Mouse (Mus musculus): Measurements from ENCODE around the gene Txndc11. TPM values are rescaled to one million over a fixed set of nuclear protein-coding genes. Genes with fewer than 3 reads are reported as not detected.
A peak's percentile ranks its signal among the peaks of the same experiment; 100 is the strongest.

The Txndc11 gene
- polyA plus RNA-seq, 1 experiment = 13.8 TPM

GRCm38 (mm10) chr16:11066029-11066832 lies 68.2 kb downstream of the Txndc11 start, which contains the start of gene Litaf:
Gene Litaf (minus strand): TSS chr16:11066157.
- H3K27me3 ChIP-seq (ENCODE audit: control insufficient read depth, insufficient read depth, insufficient read length) = no peaks in the 10 kb centered on the region
- peak within 1 kb of the TSS; percentile 86 for H3ac ChIP-seq (ENCODE audit: control insufficient read depth, insufficient read length, low read depth)
- H3K79me3 ChIP-seq (ENCODE audit: low read depth) = peaks cover 34% of the 10 kb centered on the region
- H3K4me3 ChIP-seq (ENCODE audit: insufficient read depth, poor library complexity, severe bottlenecking) = peak within 1 kb of the TSS; percentile 66
- peaks cover 49% of the 10 kb centered on the region for H3K79me2 ChIP-seq (ENCODE audit: control insufficient read depth, insufficient read depth)
- TF ChIP-seq MAX (IDR thresholded peaks at IDR 0.05) (peak; percentile 51), MYOG (IDR thresholded peaks at IDR 0.05; ENCODE audit: control insufficient read depth, extremely low read depth, insufficient read length) (no peak), FOSL1 (IDR thresholded peaks at IDR 0.05; ENCODE audit: insufficient read depth, low read length, poor library complexity, severe bottlenecking) (no peak), USF1 (IDR thresholded peaks at IDR 0.05; ENCODE audit: low read depth) (peak; percentile 92), MYOD1 (IDR thresholded peaks at IDR 0.05; ENCODE audit: control insufficient read depth, insufficient read length, low read depth) (no peak)
- no peaks in the 10 kb centered on the region for H3K36me3 ChIP-seq (ENCODE audit: control insufficient read depth, insufficient read depth)

- TF ChIP-seq MYOG (IDR thresholded peaks at IDR 0.05; ENCODE audit: control insufficient read depth, extremely low read depth, insufficient read length) (no peak), USF1 (IDR thresholded peaks at IDR 0.05; ENCODE audit: low read depth) (no peak), MYOD1 (IDR thresholded peaks at IDR 0.05; ENCODE audit: control insufficient read depth, insufficient read length, low read depth) (no peak), FOSL1 (IDR thresholded peaks at IDR 0.05; ENCODE audit: insufficient read depth, low read length, poor library complexity, severe bottlenecking) (no peak), CEBPB (IDR thresholded peaks at IDR 0.05; ENCODE audit: low read depth) (no peak), CTCF (IDR thresholded peaks at IDR 0.05; ENCODE audit: control insufficient read depth, insufficient read depth, insufficient read length) (no peak), MAX (IDR thresholded peaks at IDR 0.05) (no peak)
- H3K79me3 ChIP-seq (ENCODE audit: low read depth) = peaks cover 31% of the 10 kb centered on the region
- H3K4me3 ChIP-seq (ENCODE audit: insufficient read depth, poor library complexity, severe bottlenecking) = peak overlapping the region; percentile 21
Observed at GRCm38 (mm10) chr16:11065431-11065830, 69.0 kb downstream of the Txndc11 start.

GRCm38 (mm10) chr16:11064742-11065141 lies 69.7 kb downstream of the Txndc11 start:
- H3K36me3 ChIP-seq (ENCODE audit: control insufficient read depth, insufficient read depth) = no peaks in the 10 kb centered on the region
- H3ac ChIP-seq (ENCODE audit: control insufficient read depth, insufficient read length, low read depth) = no peak overlapping the region
- no peak overlapping the region for H3K4me3 ChIP-seq (ENCODE audit: insufficient read depth, poor library complexity, severe bottlenecking)
- H3K27me3 ChIP-seq (ENCODE audit: control insufficient read depth, insufficient read depth, insufficient read length) = no peaks in the 10 kb centered on the region
- TF ChIP-seq USF1 (IDR thresholded peaks at IDR 0.05; ENCODE audit: low read depth) (no peak), FOSL1 (IDR thresholded peaks at IDR 0.05; ENCODE audit: insufficient read depth, low read length, poor library complexity, severe bottlenecking) (no peak), MYOD1 (IDR thresholded peaks at IDR 0.05; ENCODE audit: control insufficient read depth, insufficient read length, low read depth) (no peak), CTCF (IDR thresholded peaks at IDR 0.05; ENCODE audit: control insufficient read depth, insufficient read depth, insufficient read length) (no peak), MYOG (IDR thresholded peaks at IDR 0.05; ENCODE audit: control insufficient read depth, extremely low read depth, insufficient read length) (no peak), CEBPB (IDR thresholded peaks at IDR 0.05; ENCODE audit: low read depth) (no peak), MAX (IDR thresholded peaks at IDR 0.05) (no peak)
- H3K79me2 ChIP-seq (ENCODE audit: control insufficient read depth, insufficient read depth) = peaks cover 35% of the 10 kb centered on the region
- H3K79me3 ChIP-seq (ENCODE audit: low read depth) = peaks cover 24% of the 10 kb centered on the region

More at GRCm38 (mm10) chr16:11065431-11065830, 69.0 kb downstream of the Txndc11 start:
- peaks cover 41% of the 10 kb centered on the region for H3K79me2 ChIP-seq (ENCODE audit: control insufficient read depth, insufficient read depth)
- no peaks in the 10 kb centered on the region for H3K27me3 ChIP-seq (ENCODE audit: control insufficient read depth, insufficient read depth, insufficient read length)
- H3ac ChIP-seq (ENCODE audit: control insufficient read depth, insufficient read length, low read depth) = peak overlapping the region; percentile 27
- H3K36me3 ChIP-seq (ENCODE audit: control insufficient read depth, insufficient read depth) = no peaks in the 10 kb centered on the region

- no peaks in the 10 kb centered on the region for H3K36me3 ChIP-seq (ENCODE audit: control insufficient read depth, insufficient read depth)
- H3ac ChIP-seq (ENCODE audit: control insufficient read depth, insufficient read length, low read depth) = no peak overlapping the region
- no peaks in the 10 kb centered on the region for H3K27me3 ChIP-seq (ENCODE audit: control insufficient read depth, insufficient read depth, insufficient read length)
- TF ChIP-seq MYOD1 (IDR thresholded peaks at IDR 0.05; ENCODE audit: control insufficient read depth, insufficient read length, low read depth) = no peak
- TF ChIP-seq MAX (IDR thresholded peaks at IDR 0.05) = no peak
- no peak for TF ChIP-seq CTCF (IDR thresholded peaks at IDR 0.05; ENCODE audit: control insufficient read depth, insufficient read depth, insufficient read length)
- TF ChIP-seq CEBPB (IDR thresholded peaks at IDR 0.05; ENCODE audit: low read depth) = no peak
- TF ChIP-seq MYOG (IDR thresholded peaks at IDR 0.05; ENCODE audit: control insufficient read depth, extremely low read depth, insufficient read length) = no peak
- no peak for TF ChIP-seq USF1 (IDR thresholded peaks at IDR 0.05; ENCODE audit: low read depth)
- TF ChIP-seq FOSL1 (IDR thresholded peaks at IDR 0.05; ENCODE audit: insufficient read depth, low read length, poor library complexity, severe bottlenecking) = no peak
- no peak overlapping the region for H3K4me3 ChIP-seq (ENCODE audit: insufficient read depth, poor library complexity, severe bottlenecking)
- H3K79me3 ChIP-seq (ENCODE audit: low read depth) = peaks cover 21% of the 10 kb centered on the region
- H3K79me2 ChIP-seq (ENCODE audit: control insufficient read depth, insufficient read depth) = peaks cover 31% of the 10 kb centered on the region
Observed at GRCm38 (mm10) chr16:11064341-11064740, 70.1 kb downstream of the Txndc11 start.

GRCm38 (mm10) chr16:11062794-11063721 lies 71.4 kb downstream of the Txndc11 start:
- no peak for TF ChIP-seq CEBPB (IDR thresholded peaks at IDR 0.05; ENCODE audit: low read depth)
- no peak for TF ChIP-seq MYOG (IDR thresholded peaks at IDR 0.05; ENCODE audit: control insufficient read depth, extremely low read depth, insufficient read length)
- TF ChIP-seq MYOD1 (IDR thresholded peaks at IDR 0.05; ENCODE audit: control insufficient read depth, insufficient read length, low read depth) = peak; percentile 21
- no peak for TF ChIP-seq CTCF (IDR thresholded peaks at IDR 0.05; ENCODE audit: control insufficient read depth, insufficient read depth, insufficient read length)
- TF ChIP-seq MAX (IDR thresholded peaks at IDR 0.05) = peak; percentile 12
- no peak for TF ChIP-seq FOSL1 (IDR thresholded peaks at IDR 0.05; ENCODE audit: insufficient read depth, low read length, poor library complexity, severe bottlenecking)
- no peak for TF ChIP-seq USF1 (IDR thresholded peaks at IDR 0.05; ENCODE audit: low read depth)
- no peak overlapping the region for H3K4me3 ChIP-seq (ENCODE audit: insufficient read depth, poor library complexity, severe bottlenecking)
- H3K79me3 ChIP-seq (ENCODE audit: low read depth) = peaks cover 11% of the 10 kb centered on the region
- H3ac ChIP-seq (ENCODE audit: control insufficient read depth, insufficient read length, low read depth) = peak overlapping the region; percentile 18
- H3K27me3 ChIP-seq (ENCODE audit: control insufficient read depth, insufficient read depth, insufficient read length) = no peaks in the 10 kb centered on the region
- H3K36me3 ChIP-seq (ENCODE audit: control insufficient read depth, insufficient read depth) = no peaks in the 10 kb centered on the region
- H3K79me2 ChIP-seq (ENCODE audit: control insufficient read depth, insufficient read depth) = peaks cover 18% of the 10 kb centered on the region
